Mouse (Mus musculus): ENCODE measurements around the gene Neurog3.

GRCm38 (mm10) chr10:62182471-62183014 lies 49.7 kb downstream of the Neurog3 start:
- no peak for TF ChIP-seq CTCF (IDR thresholded peaks at IDR 0.05; ENCODE audit: low read depth)
- TF ChIP-seq EP300 (IDR thresholded peaks at IDR 0.05; ENCODE audit: low read depth) = no peak

All from heart, postnatal 0 days (tissue).